Mouse (Mus musculus) frontal cortex, postnatal 36 days (tissue): ENCODE data around the gene Prex1.

Experiments
- DNase-seq, 2 experiments: peaks; one replicate each; pipeline ENCODE4 v3.0.0; 2022; ENCODE audit warnings: low spot score in 2 of 2

The Prex1 gene

DNA sequence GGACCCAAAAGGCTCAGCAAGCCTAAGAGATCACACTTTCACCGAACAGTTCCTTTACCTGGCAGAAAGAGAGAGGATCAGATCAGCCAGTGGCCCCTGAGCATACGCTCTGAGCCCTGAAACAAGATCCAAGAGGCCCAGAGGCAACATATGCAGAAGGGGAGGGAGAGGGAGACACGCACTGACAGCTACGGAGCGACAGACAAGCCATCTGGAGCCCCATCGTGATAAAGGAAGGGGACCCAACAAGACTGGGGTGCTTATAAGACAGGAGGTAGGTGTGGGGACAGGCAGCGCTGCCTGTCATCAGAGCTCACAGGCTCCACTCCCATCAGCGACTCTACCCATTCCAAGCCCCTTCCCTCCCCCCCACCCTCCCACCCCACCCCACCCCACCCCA lies 27.8 kb downstream of the Prex1 start:
- DNase-seq = no peak

DNA sequence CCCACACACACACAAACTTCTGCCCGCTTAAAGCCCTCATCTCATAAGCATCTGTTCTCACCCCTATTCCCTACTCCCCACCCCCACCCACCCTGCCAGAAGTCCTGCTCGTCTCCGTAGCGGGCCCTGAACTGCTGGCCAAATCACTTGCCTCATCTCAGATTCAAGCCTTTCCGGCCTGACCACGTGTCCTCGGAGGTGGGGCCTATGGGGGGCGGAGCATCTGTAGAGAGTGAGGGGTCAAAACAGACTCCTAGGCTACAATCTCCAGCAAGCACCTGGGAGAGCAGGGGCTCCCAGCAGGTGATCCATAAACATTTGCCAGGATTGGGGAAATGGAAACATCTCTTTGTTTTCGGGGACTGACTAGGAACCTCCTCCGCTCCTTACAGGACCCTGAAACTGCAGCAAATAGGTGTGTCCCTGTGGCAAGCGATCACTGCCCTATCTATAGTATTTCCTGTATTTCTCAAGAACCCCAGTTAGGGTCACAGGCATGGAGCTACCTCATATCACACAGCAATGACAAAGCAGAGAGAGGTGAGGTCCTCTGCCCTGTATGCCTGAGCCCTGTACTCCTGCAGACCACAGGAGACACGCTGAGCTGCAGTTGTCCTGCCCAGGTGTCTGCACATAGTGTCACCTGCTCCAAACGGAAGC lies 29.6 kb downstream of the Prex1 start:
- no peak for DNase-seq

DNA sequence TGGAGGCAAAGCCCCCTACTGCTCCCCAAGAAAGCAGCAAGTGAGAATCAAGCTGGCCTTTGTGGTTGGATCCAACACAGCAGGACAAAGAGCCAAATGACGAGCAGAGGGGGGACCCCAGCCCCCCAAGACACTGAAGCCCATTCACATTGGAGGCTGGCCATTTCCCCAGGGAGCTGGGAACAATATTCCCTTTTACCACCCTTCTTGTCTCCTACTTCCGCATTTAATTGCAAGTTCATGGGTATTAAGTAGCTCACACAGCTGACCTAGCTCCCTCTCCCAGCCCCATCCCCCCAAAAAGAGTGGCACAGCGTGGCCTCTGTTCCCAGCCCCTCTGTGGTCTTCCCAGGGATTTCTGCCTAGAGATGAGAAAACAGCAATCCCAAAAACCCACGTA lies 30.8 kb downstream of the Prex1 start:
- DNase-seq = no peak

GRCm38 (mm10) chr2:166678959-166679759 lies 34.5 kb downstream of the Prex1 start:
- no peak for DNase-seq

- no peak for DNase-seq
These were observed 36.7 kb downstream of the Prex1 start for GRCm38 (mm10) chr2:166676933-166677332.

- no peak for DNase-seq
These were observed 37.1 kb downstream of the Prex1 start for GRCm38 (mm10) chr2:166676498-166676897.

GRCm38 (mm10) chr2:166675588-166676444 lies 37.8 kb downstream of the Prex1 start:
- DNase-seq = no peak

GRCm38 (mm10) chr2:166674693-166675092 lies 38.9 kb downstream of the Prex1 start:
- DNase-seq = no peak

DNA sequence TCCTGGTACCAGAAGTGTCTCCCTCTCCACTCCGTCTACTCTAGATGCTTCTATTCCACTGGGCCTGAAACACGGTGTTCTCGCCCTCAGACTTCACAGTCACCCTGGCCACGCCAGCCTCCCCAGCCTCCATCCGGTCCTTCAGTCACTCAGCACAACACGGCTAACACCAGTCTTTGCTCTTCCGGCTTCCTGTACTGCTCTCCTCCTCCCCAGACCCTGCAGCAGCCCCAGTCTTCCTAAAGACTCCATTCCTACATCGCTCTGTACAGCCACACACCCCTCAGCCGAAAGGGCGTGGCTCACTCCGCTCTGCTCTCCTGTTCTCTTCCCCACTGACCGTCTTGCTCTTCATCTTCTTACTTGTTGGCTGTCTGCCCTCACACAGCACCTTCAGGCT lies 39.7 kb downstream of the Prex1 start:
- DNase-seq = no peak

DNA sequence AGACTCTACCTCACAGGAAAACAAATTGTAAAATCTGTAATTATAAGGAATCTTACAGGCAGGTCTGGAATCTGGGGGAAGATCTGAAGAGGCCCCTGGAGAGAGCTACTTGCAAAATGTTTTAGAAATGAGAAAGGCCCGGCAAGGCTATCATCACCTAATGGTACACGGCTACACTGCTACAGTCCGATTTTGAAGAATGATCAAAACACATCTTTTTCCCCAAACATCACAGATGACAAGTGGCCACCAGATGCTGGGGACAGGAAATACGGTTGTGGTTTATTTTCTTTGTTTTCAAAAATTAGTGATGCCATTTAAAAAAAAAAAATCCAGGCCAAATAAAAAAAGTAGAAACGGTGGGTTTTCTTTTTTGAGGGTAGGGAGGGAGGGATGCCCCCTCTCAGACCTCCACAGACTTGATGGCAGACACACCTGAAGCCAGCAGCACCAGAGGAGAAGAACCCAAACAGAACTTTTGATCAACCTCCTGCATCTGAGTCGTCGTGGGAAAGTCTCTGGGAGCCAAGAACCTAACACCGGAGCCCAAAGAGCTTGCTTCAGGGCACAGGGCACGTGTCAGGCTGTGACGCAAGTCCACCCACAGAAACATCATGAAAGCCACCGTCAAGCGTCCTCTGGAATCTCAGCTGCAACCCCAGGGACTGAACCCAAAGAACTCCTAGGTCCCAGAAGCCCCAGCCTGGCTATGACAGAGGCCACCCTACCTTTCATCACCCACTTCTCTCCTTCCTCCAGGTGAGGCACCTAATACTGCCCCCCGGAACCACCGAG lies 41.3 kb downstream of the Prex1 start:
- DNase-seq = no peak

GRCm38 (mm10) chr2:166671614-166672013 lies 42.0 kb downstream of the Prex1 start:
- DNase-seq = no peak

DNA sequence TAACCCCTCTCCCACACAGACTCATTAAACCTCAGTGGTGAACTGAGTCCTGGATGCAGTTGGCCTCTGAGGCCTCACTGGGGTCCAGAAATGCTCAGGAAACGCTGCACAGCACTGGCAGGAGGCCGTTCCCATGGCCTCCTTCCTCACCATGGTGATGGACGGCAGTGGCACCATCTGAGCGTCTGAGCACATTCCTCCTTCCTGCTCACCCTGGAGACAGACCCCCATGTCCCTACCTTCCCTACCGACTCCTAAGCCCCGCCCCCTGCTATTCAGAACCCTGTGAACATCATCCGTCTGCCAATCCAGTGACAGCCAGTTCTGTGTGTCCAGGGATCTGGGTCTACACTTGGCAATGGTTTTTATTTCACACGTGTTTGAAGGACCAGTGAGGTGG lies 42.6 kb downstream of the Prex1 start:
- DNase-seq = no peak

GRCm38 (mm10) chr2:166669922-166670321 lies 43.7 kb downstream of the Prex1 start:
- no peak for DNase-seq

GRCm38 (mm10) chr2:166667790-166668695 lies 45.6 kb downstream of the Prex1 start:
- DNase-seq = no peak

DNA sequence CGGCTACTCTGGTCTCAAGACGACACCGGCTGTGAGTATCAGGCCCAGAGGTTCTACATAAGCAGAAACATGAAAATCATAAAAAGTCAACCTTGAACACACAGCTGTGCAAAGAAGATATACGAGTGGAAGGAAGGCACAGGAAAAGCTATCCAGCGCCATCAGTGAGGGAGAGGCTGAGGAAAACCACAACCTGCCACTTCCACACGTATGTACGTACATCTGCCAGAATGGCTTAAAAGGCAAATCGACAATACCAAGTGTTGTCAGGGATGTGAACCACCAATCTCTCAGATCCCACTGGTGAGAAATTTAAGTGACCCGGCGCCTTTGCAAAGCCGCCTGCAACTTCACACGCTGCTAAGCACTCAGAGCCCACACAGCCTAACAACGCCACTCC lies 47.5 kb downstream of the Prex1 start:
- DNase-seq = no peak

GRCm38 (mm10) chr2:166665244-166665922 lies 48.2 kb downstream of the Prex1 start:
- no peak for DNase-seq

DNA sequence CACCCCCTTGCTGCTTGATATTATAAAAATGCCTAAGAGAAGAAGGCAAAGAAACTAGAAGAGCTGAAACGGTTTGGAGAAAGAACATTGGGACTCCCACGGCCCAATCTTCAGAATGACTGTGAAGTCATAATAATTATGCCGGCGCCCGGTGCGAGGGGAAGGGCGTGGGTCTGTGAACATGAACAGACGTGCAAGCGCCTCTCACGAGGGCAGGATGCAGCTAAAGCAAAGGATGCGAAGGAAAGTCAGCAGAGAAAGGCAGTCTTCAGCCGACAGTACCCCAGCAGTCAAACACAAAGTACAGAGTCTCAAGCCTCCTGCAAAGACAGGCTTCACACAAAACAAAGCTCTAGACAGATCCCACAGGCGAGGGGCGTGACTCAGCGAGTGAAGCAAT lies 49.1 kb downstream of the Prex1 start:
- DNase-seq = no peak

- DNase-seq = no peak
These were observed 50.2 kb downstream of the Prex1 start for GRCm38 (mm10) chr2:166663250-166663961.

GRCm38 (mm10) chr2:166662595-166663160 lies 51.0 kb downstream of the Prex1 start:
- no peak for DNase-seq
